Mouse (Mus musculus) liver, embryonic 14.5 days (tissue): ENCODE measurements around the gene Irx6.

ENCODE experiments used
- CTCF ChIP-seq: IDR thresholded peaks from 2 replicates; pipeline ENCODE4 v1.5.1; 2016; ENCODE audit warnings: antibody characterized with exemption, low read depth, control low read depth
- EP300 ChIP-seq: IDR thresholded peaks from 2 replicates; pipeline ENCODE4 v1.6.1; 2016; ENCODE audit warnings: antibody characterized with exemption, low read depth

DNA sequence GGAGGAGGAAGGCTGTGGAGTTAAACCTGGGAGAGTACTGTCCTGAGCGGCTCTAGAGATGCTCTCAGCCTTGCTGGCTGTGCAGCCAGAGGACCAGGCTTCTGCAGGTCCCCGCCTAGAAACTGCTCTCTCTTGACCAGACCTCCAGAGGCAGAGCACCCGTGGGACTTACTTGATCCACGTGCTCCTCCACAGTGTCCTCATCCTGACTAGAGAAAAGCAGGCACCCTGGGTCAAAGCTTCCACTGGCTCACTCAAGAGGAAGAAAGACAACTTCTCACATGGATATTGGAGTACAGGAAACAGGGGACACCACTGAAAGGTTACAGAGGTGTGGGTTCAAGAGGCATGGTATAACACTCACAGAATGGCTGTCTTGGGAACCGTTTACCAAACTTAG is 23.3 kb downstream of the Irx6 start:
- no peak for TF ChIP-seq CTCF
- no peak for TF ChIP-seq EP300
